Mouse (Mus musculus) central nervous system, embryonic 18 days (tissue): Measurements from ENCODE around the gene Cd209g. TPM values are rescaled to one million over a fixed set of nuclear protein-coding genes. Genes with fewer than 3 reads are reported as not detected.

Source experiments
- polyA plus RNA-seq: library from polyadenylated mRNA; depleted of rRNA; stranded (reverse); fragments of >200 nt; gene quantifications from 2 replicates; pipeline ENCODE4 v1.2.3, GENCODE M21; 2012; rRNA removed

Cd209g gene
- not detected in 2 replicates for polyA plus RNA-seq

DNA sequence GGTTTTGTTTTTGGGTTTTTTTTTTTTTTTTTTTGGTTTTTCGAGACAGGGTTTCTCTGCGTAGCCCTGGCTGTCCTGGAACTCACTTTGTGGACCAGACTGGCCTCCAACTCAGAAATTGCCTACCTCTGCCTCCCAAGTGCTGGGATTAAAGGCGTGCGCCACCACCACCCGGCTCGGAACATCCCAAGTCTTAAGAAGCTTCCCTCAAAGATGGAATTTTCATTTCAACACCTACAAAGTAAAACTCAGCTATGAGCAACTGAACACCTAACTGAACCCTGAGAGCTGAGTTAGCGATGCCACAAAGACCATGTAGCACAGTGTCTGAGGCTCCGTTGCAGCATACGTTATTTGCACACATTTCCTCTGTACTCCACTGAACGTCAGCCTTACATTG, at the start of gene Cd209g:
TSS of gene Cd209g (plus strand) at position 301 of the 400 bp plus-strand sequence.

DNA sequence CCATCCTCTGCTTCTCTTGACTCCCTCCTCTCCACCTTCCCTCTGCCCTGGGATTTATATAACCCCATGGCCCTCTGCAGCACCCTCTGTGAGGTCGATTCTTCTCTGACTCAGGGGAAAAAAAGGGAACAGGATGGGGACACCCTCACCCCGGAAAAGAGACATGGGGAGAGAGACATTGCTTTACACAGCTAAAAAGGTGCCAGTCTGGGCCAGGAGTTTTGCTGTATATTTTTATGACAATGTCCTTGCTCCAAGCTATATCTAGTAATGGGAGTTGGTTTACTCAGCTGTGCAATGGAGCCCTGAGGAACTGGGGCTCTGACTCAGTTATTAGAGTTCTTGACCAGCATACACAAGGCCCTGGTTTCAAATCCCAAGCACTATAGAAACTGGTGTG, 28.2 kb upstream of the Cd209g start, which contains the start of gene Cd209f:
TSS of gene Cd209f (minus strand) at position 101 of the 400 bp plus-strand sequence.

DNA sequence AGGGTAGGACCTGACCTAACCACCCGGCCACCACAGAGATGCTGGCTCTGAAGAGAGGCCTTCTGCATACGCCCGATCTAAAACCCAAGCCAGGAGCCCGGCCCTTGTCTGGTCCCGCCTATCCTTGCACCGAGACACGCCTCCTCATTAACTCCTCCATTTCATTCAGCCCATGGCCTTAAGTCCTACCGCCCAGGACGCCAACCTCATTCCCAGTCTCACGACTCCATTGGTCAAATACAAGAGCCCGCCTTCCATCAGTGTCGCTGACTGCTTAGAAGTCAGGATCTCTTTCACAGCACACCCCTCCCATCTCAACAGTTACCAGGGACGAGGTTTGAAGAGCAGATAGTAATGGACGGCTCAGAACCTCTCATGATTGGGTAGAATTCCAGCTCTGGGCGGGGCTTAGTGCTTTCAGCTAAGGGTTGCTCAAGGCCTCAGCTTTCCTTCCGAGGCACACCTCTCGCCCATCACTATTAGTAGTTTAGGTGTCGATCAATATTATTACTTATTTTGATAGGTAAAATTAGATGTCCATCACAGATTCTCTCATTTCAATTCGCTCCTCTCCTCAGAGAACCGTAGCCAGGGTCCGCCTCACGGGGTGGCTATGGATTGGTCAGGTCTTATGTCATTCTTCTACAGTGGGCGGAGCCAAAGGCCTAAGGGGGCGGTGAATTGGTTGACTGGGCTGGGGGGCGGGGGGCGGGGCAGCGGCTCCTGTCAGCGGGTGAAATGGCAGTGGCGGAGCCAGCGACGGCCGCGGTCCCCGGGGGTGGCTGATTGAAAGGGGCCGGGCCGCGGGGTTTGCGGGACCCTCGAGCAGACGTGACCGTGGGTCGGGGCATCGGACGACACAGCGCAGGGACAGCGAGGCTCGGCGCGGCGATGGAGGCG, 32.2 kb downstream of the Cd209g start, which contains the start of gene Evi5l:
TSS of gene Evi5l (plus strand) at position 716 of the 900 bp plus-strand sequence.

Other genes starting within 250 kb of the Cd209g start
- gene Cd209b, start 207.3 kb upstream of the Cd209g start, polyA plus RNA-seq: not detected in 2 replicates
- gene Cd209c, start 179.4 kb upstream of the Cd209g start, polyA plus RNA-seq: 0.15 and 0.17 TPM in 2 replicates
- 0.09 and 0.13 TPM in 2 replicates for gene Cd209f, start 28.3 kb upstream of the Cd209g start, polyA plus RNA-seq
- 90.6 and 100 TPM in 2 replicates for gene Evi5l, start 32.5 kb downstream of the Cd209g start, polyA plus RNA-seq
- 27.0 and 36.3 TPM in 2 replicates for gene Prr36, start 83.4 kb downstream of the Cd209g start, polyA plus RNA-seq
- gene Lrrc8e, start 92.7 kb downstream of the Cd209g start, polyA plus RNA-seq: 0.05 TPM in 1 of 2 replicates, not detected in the other
- gene Map2k7, start 104.6 kb downstream of the Cd209g start, polyA plus RNA-seq: 45.0 and 47.8 TPM in 2 replicates
- 2.6 and 2.8 TPM in 2 replicates for gene Gm49320, start 104.8 kb downstream of the Cd209g start, polyA plus RNA-seq
- gene Tgfbr3l, start 114.1 kb downstream of the Cd209g start, polyA plus RNA-seq: 20.2 and 20.8 TPM in 2 replicates
- 63.3 and 64.1 TPM in 2 replicates for gene Snapc2, start 119.0 kb downstream of the Cd209g start, polyA plus RNA-seq
- gene Ctxn1, start 125.2 kb downstream of the Cd209g start, polyA plus RNA-seq: 411 and 502 TPM in 2 replicates
- 85.2 and 87.1 TPM in 2 replicates for gene Timm44, start 141.8 kb downstream of the Cd209g start, polyA plus RNA-seq
- 13.8 and 14.7 TPM in 2 replicates for gene Ccl25, start 191.1 kb downstream of the Cd209g start, polyA plus RNA-seq
- 40.4 and 40.9 TPM in 2 replicates for gene Elavl1, start 191.3 kb downstream of the Cd209g start, polyA plus RNA-seq